Mouse (Mus musculus) liver, embryonic 12.5 days (tissue): ENCODE results near the gene Tifa. TPM values are rescaled to one million over a fixed set of nuclear protein-coding genes. Genes with fewer than 3 reads are reported as not detected.
A peak's percentile ranks its signal among the peaks of the same experiment; 100 is the strongest.

ENCODE experiments used
- ATAC-seq: fragments of 200-750 bp; cut with Nextera tagmentation; 2 replicates; pipeline ENCODE4 v1.8.0; 2017; ENCODE audit warnings: moderate number of reproducible peaks, mild to moderate bottlenecking, moderate library complexity
- H3K27ac ChIP-seq: fragments of 300-500 bp; sonication (generic); 2 replicates; pipeline ENCODE4 v1.5.1; 2016; ENCODE audit warnings: mild to moderate bottlenecking
- H3K27me3 ChIP-seq: fragments of 300-500 bp; sonication (generic); replicated peaks from 2 replicates; pipeline ENCODE4 v1.6.1; 2016; ENCODE audit warnings: mild to moderate bottlenecking, moderate library complexity
- H3K36me3 ChIP-seq: fragments of 300-500 bp; sonication (generic); 2 replicates; pipeline ENCODE4 v1.6.1; 2016; ENCODE audit warnings: mild to moderate bottlenecking, moderate library complexity
- H3K4me1 ChIP-seq: fragments of 300-500 bp; sonication (generic); 2 replicates; pipeline ENCODE4 v1.6.1; 2016
- H3K4me2 ChIP-seq: fragments of 300-500 bp; sonication (generic); 2 replicates; pipeline ENCODE4 v1.6.1; 2016; ENCODE audit warnings: mild to moderate bottlenecking, moderate library complexity
- H3K4me3 ChIP-seq: fragments of 300-500 bp; sonication (generic); 2 replicates; pipeline ENCODE4 v1.5.1; 2016; ENCODE audit warnings: mild to moderate bottlenecking, moderate library complexity
- H3K9ac ChIP-seq: fragments of 300-500 bp; sonication (generic); 2 replicates; pipeline ENCODE4 v1.6.1; 2016; ENCODE audit warnings: mild to moderate bottlenecking, moderate library complexity
- H3K9me3 ChIP-seq: fragments of 300-500 bp; sonication (generic); replicated peaks from 2 replicates; pipeline ENCODE4 v1.6.1; 2016; ENCODE audit warnings: mild to moderate bottlenecking, moderate library complexity
- WGBS: fragments of 180-500 bp; shearing (Covaris S2); methylation state at CpG from one replicate; pipeline ENCODE4 v1.1.7; 2016; ENCODE audit not compliant: insufficient replicate concordance; 5-methylcytosine and 5-hydroxymethylcytosine counted together
- polyA plus RNA-seq: library from polyadenylated mRNA; unstranded; fragments of >200 nt; fragmentation: Nextera tagmentation; extraction: Ambion mirVana; gene quantifications from 2 replicates; pipeline ENCODE4 v1.2.1, GENCODE M21; 2016

The Tifa gene
- polyA plus RNA-seq, 1 experiment from 2014 or later = 13.7 TPM

- Histone ChIP-seq H3K36me3 (peaks cover 6% of the 10 kb centered on the region; the same call in 1 of the 2 replicates), H3K9ac (no peak overlapping the region), H3K4me2 (peak overlapping the region; percentile 94), H3K4me3 (peak overlapping the region; percentile 72; the same call in 1 of the 2 replicates), H3K9me3 (no peaks in the 10 kb centered on the region), H3K27ac (no peak overlapping the region), H3K4me1 (peaks cover 43% of the 10 kb centered on the region), H3K27me3 (no peaks in the 10 kb centered on the region; the same call in 1 of the 2 replicates)
- WGBS = 42% methylated on average over 8 of the region's 8 CpGs
- ATAC-seq = no peak
Observed at GRCm38 (mm10) chr3:127788919-127789318, 686 bp upstream of the Tifa start.

GRCm38 (mm10) chr3:127790234-127791055 lies 840 bp downstream of the Tifa start:
- Histone ChIP-seq H3K4me2 (peak overlapping the region; percentile 94), H3K27me3 (no peaks in the 10 kb centered on the region; the same call in 1 of the 2 replicates)

GRCm38 (mm10) chr3:127791056-127791483 lies 1.5 kb downstream of the Tifa start:
- no peaks in the 10 kb centered on the region; the same call in 1 of the 2 replicates for H3K27me3 ChIP-seq
- no peaks in the 10 kb centered on the region for H3K9me3 ChIP-seq
- H3K4me1 ChIP-seq = peaks cover 43% of the 10 kb centered on the region
- H3K9ac ChIP-seq = peak overlapping the region; percentile 86
- ATAC-seq = peak; percentile 8; the same call in 1 of the 2 replicates
- H3K4me2 ChIP-seq = peak overlapping the region; percentile 94
- WGBS = 3% methylated on average over 15 of the region's 15 CpGs
- peak overlapping the region; percentile 72 for H3K4me3 ChIP-seq
- peak overlapping the region; percentile 92 for H3K27ac ChIP-seq
- peaks cover 21% of the 10 kb centered on the region for H3K36me3 ChIP-seq

More at GRCm38 (mm10) chr3:127790234-127791055, 840 bp downstream of the Tifa start:
- peak overlapping the region; percentile 92 for H3K27ac ChIP-seq
- peak overlapping the region; percentile 86 for H3K9ac ChIP-seq
- H3K36me3 ChIP-seq = peaks cover 17% of the 10 kb centered on the region
- peak overlapping the region; percentile 72 for H3K4me3 ChIP-seq
- peak; percentile 38 for ATAC-seq
- peaks cover 43% of the 10 kb centered on the region for H3K4me1 ChIP-seq
- WGBS = under 1% methylated on average over 34 of the region's 36 CpGs
- no peaks in the 10 kb centered on the region for H3K9me3 ChIP-seq

GRCm38 (mm10) chr3:127791595-127792561 lies 2.3 kb downstream of the Tifa start:
- Histone ChIP-seq H3K9ac (peak overlapping the region; percentile 86), H3K27me3 (no peaks in the 10 kb centered on the region; the same call in 1 of the 2 replicates), H3K4me2 (peak overlapping the region; percentile 94), H3K4me1 (peaks cover 43% of the 10 kb centered on the region), H3K27ac (peak overlapping the region; percentile 92), H3K9me3 (no peaks in the 10 kb centered on the region; the same call in 1 of the 2 replicates), H3K4me3 (peak overlapping the region; percentile 72), H3K36me3 (peaks cover 29% of the 10 kb centered on the region)
- WGBS = 23% methylated on average over 4 of the region's 4 CpGs
- ATAC-seq = peak; percentile 91

- ATAC-seq = no peak
- Histone ChIP-seq H3K9ac (peak overlapping the region; percentile 46; the same call in 1 of the 2 replicates), H3K27ac (peak overlapping the region; percentile 92), H3K27me3 (no peaks in the 10 kb centered on the region; the same call in 1 of the 2 replicates), H3K9me3 (no peaks in the 10 kb centered on the region; the same call in 1 of the 2 replicates), H3K4me1 (peaks cover 40% of the 10 kb centered on the region), H3K36me3 (peaks cover 38% of the 10 kb centered on the region), H3K4me3 (no peak overlapping the region), H3K4me2 (peak overlapping the region; percentile 94; the same call in 1 of the 2 replicates)
- 80% methylated on average over 7 of the region's 7 CpGs for WGBS
Observed at GRCm38 (mm10) chr3:127793022-127793421, 3.4 kb downstream of the Tifa start.

- peaks cover 27% of the 10 kb centered on the region for H3K4me1 ChIP-seq
- H3K27ac ChIP-seq = no peak overlapping the region
- no peaks in the 10 kb centered on the region; the same call in 1 of the 2 replicates for H3K9me3 ChIP-seq
- no peak overlapping the region for H3K9ac ChIP-seq
- H3K4me3 ChIP-seq = no peak overlapping the region
- H3K27me3 ChIP-seq = no peaks in the 10 kb centered on the region
- H3K4me2 ChIP-seq = no peak overlapping the region
- 86% methylated on average over 3 of the region's 3 CpGs for WGBS
- no peak for ATAC-seq
- H3K36me3 ChIP-seq = peaks cover 51% of the 10 kb centered on the region
Observed at GRCm38 (mm10) chr3:127795762-127796161, 6.2 kb downstream of the Tifa start.

- Histone ChIP-seq H3K27ac (no peak overlapping the region), H3K4me2 (no peak overlapping the region), H3K9ac (no peak overlapping the region), H3K36me3 (peaks cover 51% of the 10 kb centered on the region), H3K27me3 (no peaks in the 10 kb centered on the region), H3K4me1 (peaks cover 25% of the 10 kb centered on the region), H3K9me3 (no peaks in the 10 kb centered on the region; the same call in 1 of the 2 replicates), H3K4me3 (no peak overlapping the region)
- 95% methylated on average over 7 of the region's 7 CpGs for WGBS
- ATAC-seq = no peak
Observed at GRCm38 (mm10) chr3:127796271-127796670, 6.7 kb downstream of the Tifa start.

GRCm38 (mm10) chr3:127801162-127801561 lies 11.6 kb downstream of the Tifa start:
- Histone ChIP-seq H3K27me3 (no peaks in the 10 kb centered on the region), H3K27ac (no peak overlapping the region), H3K4me2 (no peak overlapping the region), H3K9ac (no peak overlapping the region), H3K4me3 (no peak overlapping the region), H3K36me3 (peaks cover 35% of the 10 kb centered on the region), H3K9me3 (no peaks in the 10 kb centered on the region; the same call in 1 of the 2 replicates), H3K4me1 (peaks cover 17% of the 10 kb centered on the region)
- 82% methylated on average over 8 of the region's 8 CpGs for WGBS
- no peak for ATAC-seq

GRCm38 (mm10) chr3:127802814-127803213 lies 13.2 kb downstream of the Tifa start:
- peaks cover 32% of the 10 kb centered on the region for H3K36me3 ChIP-seq
- ATAC-seq = no peak
- H3K27me3 ChIP-seq = no peaks in the 10 kb centered on the region
- H3K27ac ChIP-seq = no peak overlapping the region
- 57% methylated on average over 8 of the region's 8 CpGs for WGBS
- H3K9me3 ChIP-seq = no peaks in the 10 kb centered on the region
- no peak overlapping the region for H3K4me3 ChIP-seq
- peak overlapping the region; percentile 7; the same call in 1 of the 2 replicates for H3K4me2 ChIP-seq
- peak overlapping the region; percentile 4; the same call in 1 of the 2 replicates for H3K9ac ChIP-seq
- peaks cover 17% of the 10 kb centered on the region for H3K4me1 ChIP-seq

- 41% methylated on average over 4 of the region's 4 CpGs for WGBS
- ATAC-seq = peak; percentile 82
Observed at GRCm38 (mm10) chr3:127804439-127804838, 14.8 kb downstream of the Tifa start.

GRCm38 (mm10) chr3:127805071-127805470 lies 15.5 kb downstream of the Tifa start:
- Histone ChIP-seq H3K27ac (no peak overlapping the region), H3K9ac (no peak overlapping the region), H3K36me3 (peaks cover 40% of the 10 kb centered on the region), H3K4me3 (no peak overlapping the region), H3K27me3 (no peaks in the 10 kb centered on the region), H3K9me3 (no peaks in the 10 kb centered on the region), H3K4me2 (no peak overlapping the region), H3K4me1 (peaks cover 17% of the 10 kb centered on the region)
- ATAC-seq = no peak
- WGBS = 84% methylated on average over 12 of the region's 12 CpGs

More at GRCm38 (mm10) chr3:127804439-127804838, 14.8 kb downstream of the Tifa start:
- Histone ChIP-seq H3K4me1 (peaks cover 17% of the 10 kb centered on the region), H3K9me3 (no peaks in the 10 kb centered on the region), H3K27me3 (no peaks in the 10 kb centered on the region), H3K36me3 (peaks cover 33% of the 10 kb centered on the region), H3K4me3 (no peak overlapping the region), H3K4me2 (no peak overlapping the region), H3K9ac (no peak overlapping the region), H3K27ac (no peak overlapping the region)
